ENCODE assay signal across 14 mouse cellular contexts in the genomic region with DNA sequence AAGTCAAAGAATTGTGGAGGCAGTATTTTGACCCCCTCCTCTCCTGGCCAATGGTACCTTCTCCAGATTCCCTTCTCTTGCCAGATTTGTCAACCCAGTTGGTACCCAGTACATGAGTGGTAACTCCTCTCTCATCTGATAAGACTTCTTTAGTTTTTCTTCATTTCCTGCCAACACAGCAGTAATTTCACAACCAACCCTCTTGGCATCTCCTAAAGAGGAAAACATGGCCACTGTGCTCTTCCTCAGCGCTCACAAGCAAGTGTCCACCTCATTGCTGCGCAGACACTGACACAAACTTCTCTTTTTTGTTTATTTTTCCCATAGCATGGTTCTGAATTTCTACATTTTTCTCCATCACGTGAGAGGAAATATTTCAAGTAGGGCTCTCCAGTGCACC.
"Had no signal": no experiment of that assay in that cellular context is flagged by ENCODE, and none has a peak within 500 bp of the region (broad histone marks: within the 10 kb centered on the region; RNA-seq: fewer than 3 reads in every experiment).

No protein-coding gene starts in this region.

- ATAC-seq: midbrain, embryonic 16.5 days had no signal

- DNase-seq: lung, adult 18-20 months; lung, embryonic 14.5 days; lung, postnatal 10 days; lung, postnatal 4 days; midbrain, embryonic 14.5 days; retina, postnatal 1 day; right cerebral cortex, adult 18-20 months; right cerebral cortex, postnatal 25 days; right cerebral cortex, postnatal 4 days; spleen, adult 18-20 months; thymus, adult 2 months; thymus, postnatal 25 days; thymus, postnatal 4 days had no signal
